Mouse (Mus musculus): Measurements from ENCODE around the gene Pacsin2.
A peak's percentile ranks its signal among the peaks of the same experiment; 100 is the strongest.
"Not testable (repeated sequence)": the region's sequence is repeated elsewhere in the genome, so short reads cannot be mapped to it uniquely, and the experiment has no call there.

Pacsin2 gene

GRCm38 (mm10) chr15:83374076-83374475 is 90.3 kb downstream of the Pacsin2 start:
- no peak for DNase-seq (ENCODE audit: low read depth, low spot score)

GRCm38 (mm10) chr15:83368702-83369101 is 95.7 kb downstream of the Pacsin2 start:
- not testable (repeated sequence) for DNase-seq (ENCODE audit: low read depth, low spot score)

- no peak for DNase-seq (ENCODE audit: low read depth, low spot score)
These were observed 96.1 kb downstream of the Pacsin2 start for GRCm38 (mm10) chr15:83368261-83368660.

- DNase-seq (ENCODE audit: low read depth, low spot score): peak; percentile 20
These were observed 97.4 kb downstream of the Pacsin2 start for GRCm38 (mm10) chr15:83366933-83367552.

- no peak for DNase-seq (ENCODE audit: low read depth, low spot score)
These were observed 98.7 kb downstream of the Pacsin2 start for GRCm38 (mm10) chr15:83365697-83366096.

- no peak for DNase-seq (ENCODE audit: low read depth, low spot score)
These were observed 100.2 kb downstream of the Pacsin2 start for GRCm38 (mm10) chr15:83364194-83364593.

GRCm38 (mm10) chr15:83362813-83363212 is 101.6 kb downstream of the Pacsin2 start:
- not testable (repeated sequence) for DNase-seq (ENCODE audit: low read depth, low spot score)

GRCm38 (mm10) chr15:83360899-83361298 is 103.5 kb downstream of the Pacsin2 start:
- DNase-seq (ENCODE audit: low read depth, low spot score): not testable (repeated sequence)

DNA sequence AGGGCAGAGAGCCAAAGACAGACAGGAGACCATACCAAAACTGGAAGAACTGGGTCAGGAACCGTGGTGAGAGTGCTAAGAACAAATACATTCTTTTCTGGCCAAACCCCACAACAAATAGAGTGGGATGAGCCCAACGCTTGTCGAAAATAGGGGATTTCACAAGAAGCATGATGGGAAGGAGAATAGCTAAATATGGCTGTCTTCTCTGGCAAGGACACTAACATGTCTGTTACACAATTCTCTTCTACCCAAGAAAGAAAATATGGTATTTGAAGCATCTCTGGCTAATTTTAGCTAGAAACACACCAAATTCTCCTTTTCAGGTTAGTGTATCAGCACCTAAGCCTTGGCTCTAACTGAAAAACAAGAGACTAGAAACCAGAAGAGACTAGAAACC is 104.3 kb downstream of the Pacsin2 start:
- no peak for DNase-seq (ENCODE audit: low read depth, low spot score)

DNA sequence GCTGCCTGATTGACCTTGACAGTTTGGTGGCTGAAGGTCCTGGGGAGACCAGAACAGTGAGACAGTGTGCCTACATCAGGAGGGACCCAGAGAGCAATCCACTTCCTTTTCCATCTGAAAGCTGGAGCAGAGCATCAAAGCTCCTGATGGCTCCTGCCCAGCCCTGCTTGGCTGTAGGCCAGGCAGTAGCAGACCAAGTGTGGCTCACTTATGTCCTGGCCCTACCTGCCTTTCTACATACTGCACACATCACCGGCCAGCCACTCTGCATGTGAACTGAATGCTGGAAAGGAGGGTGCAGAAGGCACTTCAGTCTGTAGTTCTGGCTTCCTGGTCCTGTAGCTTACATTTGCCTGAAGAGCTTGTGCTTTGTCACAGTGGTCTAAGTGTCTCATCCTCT is 105.9 kb downstream of the Pacsin2 start:
- DNase-seq (ENCODE audit: low read depth, low spot score): no peak

GRCm38 (mm10) chr15:83351546-83351945 is 112.9 kb downstream of the Pacsin2 start:
- no peak for DNase-seq (ENCODE audit: low read depth, low spot score)

- no peak for DNase-seq (ENCODE audit: low read depth, low spot score)
These were observed 113.5 kb downstream of the Pacsin2 start for GRCm38 (mm10) chr15:83350859-83351258.

DNA sequence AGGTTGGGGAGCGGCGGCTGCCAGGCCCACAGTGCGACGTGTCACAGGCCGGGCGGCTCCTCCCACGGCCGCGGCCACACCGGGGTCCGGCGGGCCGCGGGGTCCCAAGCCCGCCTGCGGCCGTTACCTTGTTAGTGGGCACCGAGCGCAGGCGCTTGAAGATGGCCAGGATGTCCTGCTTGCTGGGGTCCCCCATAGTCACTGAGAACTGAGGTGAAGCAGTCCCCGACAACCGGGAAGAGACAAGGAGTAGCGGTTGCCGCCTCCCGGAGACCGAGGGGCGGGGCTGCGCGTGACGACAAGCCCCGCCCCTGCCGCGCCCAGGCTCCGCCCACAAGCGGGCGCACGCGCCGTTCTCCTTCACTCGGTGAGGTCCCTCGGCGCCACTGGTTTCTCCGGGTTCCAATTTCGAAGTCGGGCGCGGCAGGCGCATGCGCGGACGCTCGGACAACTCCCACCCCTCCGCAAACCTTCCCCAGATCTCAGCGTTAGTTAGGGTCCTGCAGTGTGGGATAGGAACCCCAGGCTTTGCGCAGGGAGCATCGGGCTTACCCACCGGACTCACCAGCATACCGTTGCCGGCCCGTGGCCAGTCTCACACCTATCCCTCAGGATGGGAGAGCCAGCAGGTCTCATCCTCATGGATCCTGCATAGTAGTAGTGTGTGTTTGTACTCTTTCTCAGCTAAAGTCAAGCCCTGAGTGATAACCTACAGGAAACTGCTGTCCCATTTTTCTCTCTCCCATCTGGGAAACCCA is 114.3 kb downstream of the Pacsin2 start, which contains the start of gene Arfgap3:
Gene Arfgap3, minus strand, starts transcription at position 294 of the 758 bp plus-strand sequence.
- DNase-seq (ENCODE audit: low read depth, low spot score): peak; percentile 78

GRCm38 (mm10) chr15:83349225-83349953 is 115.0 kb downstream of the Pacsin2 start:
- no peak for DNase-seq (ENCODE audit: low read depth, low spot score)

GRCm38 (mm10) chr15:83348747-83349146 is 115.7 kb downstream of the Pacsin2 start:
- no peak for DNase-seq (ENCODE audit: low read depth, low spot score)

GRCm38 (mm10) chr15:83345898-83346529 is 118.4 kb downstream of the Pacsin2 start:
- no peak for DNase-seq (ENCODE audit: low read depth, low spot score)

DNA sequence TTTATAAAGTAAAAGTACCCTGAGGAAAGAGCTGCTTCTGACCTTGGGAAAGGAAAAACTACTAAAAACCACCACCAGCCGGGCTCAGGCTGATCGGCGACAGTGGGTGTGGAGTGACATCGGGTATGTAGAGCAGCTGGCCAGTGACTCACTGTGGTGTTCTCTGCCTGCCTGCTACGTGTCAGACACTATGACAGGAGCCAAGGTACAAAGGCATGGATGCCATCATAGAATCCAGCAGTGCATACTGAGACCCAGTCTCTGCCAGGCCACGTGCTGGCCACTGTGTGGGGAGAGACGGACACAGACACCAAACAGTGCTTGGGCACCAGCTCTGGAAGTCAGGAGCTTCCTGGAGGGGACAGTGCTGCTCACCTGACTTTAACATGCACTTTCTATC is 119.5 kb downstream of the Pacsin2 start:
- no peak for DNase-seq (ENCODE audit: low read depth, low spot score)

DNA sequence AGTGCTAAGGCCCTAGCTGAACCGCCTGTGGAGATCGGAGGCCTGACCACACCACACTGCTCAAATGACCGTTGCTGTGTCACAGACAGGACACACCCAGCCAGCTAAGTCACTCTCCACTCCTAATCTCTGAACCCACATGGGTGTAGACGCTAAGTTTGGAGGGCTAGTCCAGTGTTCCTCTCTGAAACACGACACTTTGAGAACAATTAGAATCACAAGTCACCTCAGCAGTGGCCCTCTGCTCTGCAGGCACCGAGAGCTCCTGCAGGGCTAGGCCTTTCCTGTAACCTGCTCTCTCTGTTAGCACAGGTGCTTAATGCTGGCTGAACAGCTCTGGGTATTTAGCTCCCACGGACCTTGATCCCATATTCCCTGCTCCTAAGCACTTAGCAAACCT is 120.2 kb downstream of the Pacsin2 start:
- no peak for DNase-seq (ENCODE audit: low read depth, low spot score)

DNA sequence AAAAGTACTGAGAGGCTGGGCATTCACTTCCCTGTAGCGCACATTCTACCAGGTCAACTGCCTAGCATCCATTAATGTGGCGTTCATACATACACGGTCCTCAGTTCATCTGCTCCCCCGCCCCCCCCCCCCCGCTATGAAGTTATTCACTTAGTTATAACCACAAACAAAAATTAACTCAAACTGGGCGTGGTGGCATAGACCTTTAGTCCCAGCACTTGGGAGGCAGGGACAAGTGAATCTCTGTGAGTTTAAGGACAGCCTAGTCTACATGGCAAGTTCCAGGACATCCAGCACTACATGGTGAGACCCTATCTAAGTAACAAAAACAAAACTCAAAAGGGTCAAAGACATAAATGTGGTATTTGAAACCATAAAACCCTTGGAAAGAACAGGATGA is 125.5 kb downstream of the Pacsin2 start:
- no peak for DNase-seq (ENCODE audit: low read depth, low spot score)

GRCm38 (mm10) chr15:83337903-83338870 is 126.2 kb downstream of the Pacsin2 start:
- no peak for DNase-seq (ENCODE audit: low read depth, low spot score)

- DNase-seq (ENCODE audit: low read depth, low spot score): no peak
These were observed 132.0 kb downstream of the Pacsin2 start for GRCm38 (mm10) chr15:83332373-83332772.

Data from brain, embryonic 18.5 days (tissue).